Mouse (Mus musculus) stomach, adult 2 months (tissue): ENCODE data around the gene Olfr884. TPM values are rescaled to one million over a fixed set of nuclear protein-coding genes. Genes with fewer than 3 reads are reported as not detected.

Experiments
- polyA plus RNA-seq: library from polyadenylated mRNA; depleted of rRNA; stranded (reverse); fragments of >200 nt; gene quantifications from 2 replicates; pipeline ENCODE4 v1.2.3, GENCODE M21; 2012; rRNA removed

The Olfr884 gene
- polyA plus RNA-seq = not detected in 2 replicates

DNA sequence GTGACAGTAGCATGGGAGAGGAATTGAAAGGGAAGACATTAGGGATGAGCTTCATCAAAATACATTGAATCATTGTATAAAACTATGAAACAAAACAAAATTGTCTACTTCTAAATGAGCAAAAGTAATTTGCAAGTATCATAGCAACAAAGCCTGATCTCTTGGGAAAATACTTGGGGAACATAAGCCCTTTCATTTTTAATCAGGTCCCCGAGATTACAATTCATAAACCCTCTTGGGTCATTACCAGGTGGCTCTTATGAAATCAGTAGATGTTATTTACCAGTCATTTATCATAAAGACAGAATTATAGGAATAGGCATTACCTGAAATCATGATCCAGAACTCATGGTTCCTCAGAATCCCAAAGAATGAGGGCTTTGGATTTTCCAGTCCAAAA, at the start of gene Olfr884:
TSS of gene Olfr884 (plus strand) at position 301 of the 400 bp plus-strand sequence.

DNA sequence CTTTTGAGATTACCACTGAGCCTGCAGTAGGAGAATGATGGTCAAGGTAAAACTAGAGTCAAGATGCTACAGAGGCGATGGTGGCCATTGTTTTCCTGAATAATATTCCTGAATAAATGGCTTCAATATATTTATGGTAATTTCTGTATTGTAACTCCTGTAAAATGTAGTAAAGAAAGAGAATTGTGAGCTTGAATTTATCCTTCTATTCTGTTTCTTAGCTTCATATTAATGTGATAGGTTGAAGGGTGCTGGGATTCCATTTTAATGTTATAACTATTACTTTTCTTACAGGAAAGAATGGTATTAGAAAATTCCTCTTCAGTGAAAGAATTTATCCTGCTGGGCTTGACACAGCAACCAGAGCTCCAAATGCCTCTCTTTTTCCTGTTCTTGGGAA, 20.8 kb upstream of the Olfr884 start, which contains the start of gene Olfr883:
TSS of gene Olfr883 (plus strand) at position 301 of the 400 bp plus-strand sequence.

DNA sequence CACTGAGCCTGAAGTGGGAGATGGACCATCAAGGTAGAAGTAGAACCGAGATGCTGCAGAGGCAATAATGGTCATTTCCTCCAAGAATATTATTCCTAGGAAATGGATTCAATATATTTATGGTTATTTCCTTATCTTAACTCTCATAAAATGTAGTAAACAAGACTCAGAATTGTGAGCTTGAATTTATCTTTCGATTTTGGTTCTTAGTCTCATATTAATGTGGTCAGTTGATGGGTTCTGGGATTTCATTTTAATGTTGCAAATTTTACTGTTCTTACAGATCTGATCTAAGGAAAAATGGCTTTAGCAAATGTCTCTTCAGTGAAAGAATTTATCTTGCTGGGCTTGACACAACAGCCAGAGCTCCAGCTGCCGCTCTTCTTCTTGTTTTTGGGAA, 14.7 kb downstream of the Olfr884 start, which contains the start of gene Olfr885:
TSS of gene Olfr885 (plus strand) at position 301 of the 400 bp plus-strand sequence.

DNA sequence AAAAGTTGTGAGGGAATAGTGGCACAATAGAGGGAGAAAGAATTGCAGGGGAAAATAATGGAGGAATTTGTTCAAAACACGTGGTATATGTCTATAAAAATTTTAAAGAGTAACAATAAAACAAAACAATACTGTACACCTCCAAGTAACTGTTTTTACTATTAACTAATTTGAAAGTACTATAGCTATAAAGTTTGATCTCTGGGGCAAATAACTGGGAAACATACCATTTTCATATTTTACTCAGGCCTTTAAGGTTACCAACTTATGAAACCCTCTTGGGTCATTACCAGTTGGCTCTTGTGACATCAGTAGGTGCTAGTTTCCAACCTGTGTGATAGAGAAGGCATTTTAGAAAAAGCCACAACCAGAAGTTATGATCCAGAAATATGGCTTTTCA, 37.4 kb downstream of the Olfr884 start, which contains the start of gene Olfr887:
TSS of gene Olfr887 (plus strand) at position 301 of the 400 bp plus-strand sequence.

Other genes starting within 250 kb of the Olfr884 start
- gene Olfr876, start 243.5 kb upstream of the Olfr884 start, polyA plus RNA-seq = not detected in 2 replicates
- gene Olfr877, start 192.3 kb upstream of the Olfr884 start, polyA plus RNA-seq = not detected in 2 replicates
- gene Olfr145, start 149.8 kb upstream of the Olfr884 start, polyA plus RNA-seq = not detected in 2 replicates
- gene Olfr878, start 128.7 kb upstream of the Olfr884 start, polyA plus RNA-seq = not detected in 2 replicates
- gene Olfr881, start 54.7 kb upstream of the Olfr884 start, polyA plus RNA-seq = not detected in 2 replicates
- gene Olfr883, start 20.7 kb upstream of the Olfr884 start, polyA plus RNA-seq = not detected in 2 replicates
- gene Olfr885, start 14.8 kb downstream of the Olfr884 start, polyA plus RNA-seq = not detected in 2 replicates
- not detected in 2 replicates for gene Olfr887, start 37.5 kb downstream of the Olfr884 start, polyA plus RNA-seq
- gene Olfr888, start 61.6 kb downstream of the Olfr884 start, polyA plus RNA-seq = not detected in 2 replicates
- gene Olfr889, start 68.6 kb downstream of the Olfr884 start, polyA plus RNA-seq = not detected in 2 replicates
- not detected in 2 replicates for gene Olfr890, start 96.0 kb downstream of the Olfr884 start, polyA plus RNA-seq
- not detected in 2 replicates for gene Olfr891, start 134.3 kb downstream of the Olfr884 start, polyA plus RNA-seq
- not detected in 2 replicates for gene Olfr893, start 161.8 kb downstream of the Olfr884 start, polyA plus RNA-seq
- gene Olfr894, start 171.5 kb downstream of the Olfr884 start, polyA plus RNA-seq = not detected in 2 replicates
- not detected in 2 replicates for gene Olfr143, start 206.2 kb downstream of the Olfr884 start, polyA plus RNA-seq
- gene Olfr895, start 221.3 kb downstream of the Olfr884 start, polyA plus RNA-seq = not detected in 2 replicates
- not detected in 2 replicates for gene Olfr896-ps1, start 244.6 kb downstream of the Olfr884 start, polyA plus RNA-seq